Mouse (Mus musculus) forebrain, embryonic 11.5 days (tissue): ENCODE data around the gene Timp2. TPM values are rescaled to one million over a fixed set of nuclear protein-coding genes. Genes with fewer than 3 reads are reported as not detected.

ENCODE experiments used
- ATAC-seq: fragments of 200-750 bp; cut with Nextera tagmentation; replicated peaks from 2 replicates; pipeline ENCODE4 v1.8.0; 2017; ENCODE audit warnings: moderate TSS enrichment; ENCODE audit not compliant: low FRiP score
- DNase-seq: peaks from one replicate; pipeline ENCODE4 v3.0.0-alpha.2; 2017; ENCODE audit warnings: low spot score
- H3K27ac ChIP-seq: fragments of 300-500 bp; sonication (generic); 2 replicates; pipeline ENCODE4 v1.5.1; 2014; ENCODE audit warnings: low read depth, low read length
- H3K27me3 ChIP-seq: fragments of 300-500 bp; sonication (generic); 2 replicates; pipeline ENCODE4 v1.6.1; 2014; ENCODE audit warnings: mild to moderate bottlenecking, low read length, mixed read lengths; ENCODE audit not compliant: control insufficient read depth, insufficient read depth
- H3K36me3 ChIP-seq: fragments of 300-500 bp; sonication (generic); 2 replicates; pipeline ENCODE4 v1.6.1; 2014; ENCODE audit warnings: mild to moderate bottlenecking, low read length, moderate library complexity, mixed read lengths; ENCODE audit not compliant: control insufficient read depth, insufficient read depth
- H3K4me1 ChIP-seq: fragments of 300-500 bp; sonication (generic); replicated peaks from 2 replicates; pipeline ENCODE4 v1.6.1; 2014; ENCODE audit warnings: low read length, mixed read lengths; ENCODE audit not compliant: control insufficient read depth, insufficient read depth
- H3K4me2 ChIP-seq: fragments of 300-500 bp; sonication (generic); 2 replicates; pipeline ENCODE4 v1.6.1; 2014; ENCODE audit warnings: low read depth, mild to moderate bottlenecking, low read length, moderate library complexity, mixed read lengths; ENCODE audit not compliant: severe bottlenecking
- H3K4me3 ChIP-seq: fragments of 300-500 bp; sonication (generic); 2 replicates; pipeline ENCODE4 v1.5.1; 2014; ENCODE audit warnings: low read depth, low read length
- H3K9ac ChIP-seq: fragments of 300-500 bp; sonication (generic); 2 replicates; pipeline ENCODE4 v1.6.1; 2014; ENCODE audit warnings: low read length
- H3K9me3 ChIP-seq: fragments of 300-500 bp; sonication (generic); 2 replicates; pipeline ENCODE4 v1.6.1; 2016; ENCODE audit warnings: low read length, mixed read lengths; ENCODE audit not compliant: control insufficient read depth
- WGBS: fragments of 180-500 bp; shearing (Covaris S2); extraction: QIAGEN DNeasy Blood & Tissue Kit; methylation state at CpG from one replicate; pipeline ENCODE4 v1.1.7; 2014; 5-methylcytosine and 5-hydroxymethylcytosine counted together
- polyA plus RNA-seq: library from polyadenylated mRNA; unstranded; fragments of >200 nt; fragmentation: Nextera tagmentation; extraction: Ambion mirVana; gene quantifications from 2 replicates; pipeline ENCODE4 v1.2.1, GENCODE M21; 2014

Gene Timp2
- polyA plus RNA-seq, 1 experiment from 2014 or later: 48.0 TPM

GRCm38 (mm10) chr11:118375006-118375405 lies 19.5 kb upstream of the Timp2 start:
- Histone ChIP-seq H3K4me3 (no peak overlapping the region), H3K9me3 (no peaks in the 10 kb centered on the region), H3K27ac (no peak overlapping the region), H3K4me2 (no peak overlapping the region), H3K4me1 (no peaks in the 10 kb centered on the region), H3K27me3 (no peaks in the 10 kb centered on the region), H3K36me3 (no peaks in the 10 kb centered on the region), H3K9ac (no peak overlapping the region)
- DNase-seq (no peak), ATAC-seq (no peak)

GRCm38 (mm10) chr11:118374506-118374905 lies 19.0 kb upstream of the Timp2 start:
- Histone ChIP-seq H3K36me3 (no peaks in the 10 kb centered on the region), H3K4me2 (no peak overlapping the region), H3K4me1 (no peaks in the 10 kb centered on the region), H3K27ac (no peak overlapping the region), H3K4me3 (no peak overlapping the region), H3K9ac (no peak overlapping the region), H3K27me3 (no peaks in the 10 kb centered on the region), H3K9me3 (no peaks in the 10 kb centered on the region)
- ATAC-seq (no peak), DNase-seq (no peak)
- WGBS: 72% methylated on average over 5 of the region's 5 CpGs

DNA sequence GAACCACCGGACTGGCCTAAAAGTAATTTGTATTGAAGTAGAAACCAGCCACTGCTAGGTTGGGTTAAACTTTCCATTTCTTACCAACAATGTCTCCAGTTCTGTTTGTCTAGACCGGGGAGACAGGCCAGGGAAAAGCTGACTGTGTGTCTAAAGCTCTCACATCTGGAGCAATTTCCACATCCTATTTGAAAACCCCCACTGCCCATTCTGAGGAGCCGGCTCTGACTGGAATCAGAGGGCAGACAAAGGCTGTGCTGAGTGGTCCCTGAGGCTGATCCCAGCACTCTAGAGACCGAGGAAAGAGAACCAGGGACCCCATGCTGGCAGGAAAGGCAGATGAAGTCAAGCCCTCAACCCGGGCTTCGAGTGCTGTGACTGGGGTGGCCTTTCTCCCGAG lies 17.1 kb upstream of the Timp2 start:
- Histone ChIP-seq H3K27ac (no peak overlapping the region), H3K27me3 (no peaks in the 10 kb centered on the region), H3K36me3 (no peaks in the 10 kb centered on the region), H3K4me3 (no peak overlapping the region), H3K4me2 (no peak overlapping the region), H3K4me1 (no peaks in the 10 kb centered on the region), H3K9ac (no peak overlapping the region), H3K9me3 (no peaks in the 10 kb centered on the region)
- no peak for DNase-seq
- no peak for ATAC-seq
- 48% methylated on average over 7 of the region's 7 CpGs for WGBS

GRCm38 (mm10) chr11:118371876-118372275 lies 16.3 kb upstream of the Timp2 start:
- no peak overlapping the region for H3K9ac ChIP-seq
- H3K27ac ChIP-seq: no peak overlapping the region
- no peak overlapping the region for H3K4me3 ChIP-seq
- H3K36me3 ChIP-seq: no peaks in the 10 kb centered on the region
- H3K9me3 ChIP-seq: no peaks in the 10 kb centered on the region
- ATAC-seq (no peak), DNase-seq (no peak)
- H3K4me1 ChIP-seq: no peaks in the 10 kb centered on the region
- 85% methylated on average over 7 of the region's 7 CpGs for WGBS
- no peaks in the 10 kb centered on the region for H3K27me3 ChIP-seq
- no peak overlapping the region for H3K4me2 ChIP-seq

DNA sequence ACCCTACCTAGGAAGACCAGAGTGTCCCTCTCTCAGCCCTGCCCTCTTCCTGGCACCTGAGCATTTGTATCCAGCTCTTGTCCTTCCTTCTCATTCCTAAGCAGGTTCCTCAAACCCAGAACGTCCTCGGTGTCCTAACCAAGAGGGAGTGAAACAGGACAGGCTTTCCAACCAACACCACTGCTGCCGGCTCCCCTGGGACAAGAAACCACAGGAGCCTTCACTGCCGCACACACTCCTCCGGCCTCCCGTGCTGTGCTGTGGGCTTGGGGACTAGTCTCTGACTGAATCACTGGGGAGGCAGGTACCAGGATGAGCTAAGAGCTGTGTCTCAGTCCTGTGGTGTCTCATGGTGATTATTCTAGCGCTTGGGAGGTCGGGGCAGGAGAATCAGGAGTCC lies 14.1 kb upstream of the Timp2 start:
- H3K36me3 ChIP-seq: no peaks in the 10 kb centered on the region
- no peak overlapping the region for H3K9ac ChIP-seq
- H3K27ac ChIP-seq: no peak overlapping the region
- H3K27me3 ChIP-seq: no peaks in the 10 kb centered on the region
- H3K9me3 ChIP-seq: no peaks in the 10 kb centered on the region
- H3K4me3 ChIP-seq: no peak overlapping the region
- ATAC-seq: no peak
- H3K4me1 ChIP-seq: no peaks in the 10 kb centered on the region
- 78% methylated on average over 8 of the region's 8 CpGs for WGBS
- no peak for DNase-seq
- no peak overlapping the region for H3K4me2 ChIP-seq

DNA sequence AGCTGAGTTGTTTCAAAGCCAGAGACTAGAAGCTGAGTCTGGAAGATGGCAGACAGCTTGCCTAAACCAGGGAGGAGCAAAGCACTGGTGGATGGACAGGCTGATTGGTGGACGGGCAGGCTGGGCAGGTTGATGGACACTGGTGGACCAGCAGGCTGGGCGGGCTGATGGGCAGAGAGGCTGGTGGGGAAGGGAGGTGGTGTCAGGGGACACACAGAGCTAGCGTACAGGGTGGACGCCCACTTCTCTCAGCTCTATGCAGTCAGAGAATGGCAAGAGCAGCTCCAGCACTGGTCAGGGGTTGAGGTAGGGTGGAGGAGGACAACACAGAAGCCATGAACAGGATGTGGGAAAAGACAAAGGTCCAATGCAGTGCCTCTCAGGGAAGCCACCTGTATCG lies 13.7 kb upstream of the Timp2 start:
- WGBS: 87% methylated on average over 5 of the region's 5 CpGs
- no peak overlapping the region for H3K9ac ChIP-seq
- ATAC-seq: no peak

GRCm38 (mm10) chr11:118368330-118368729 lies 12.8 kb upstream of the Timp2 start:
- no peaks in the 10 kb centered on the region for H3K4me1 ChIP-seq
- 62% methylated on average over 3 of the region's 3 CpGs for WGBS
- H3K36me3 ChIP-seq: no peaks in the 10 kb centered on the region
- H3K4me3 ChIP-seq: no peak overlapping the region
- H3K9me3 ChIP-seq: no peaks in the 10 kb centered on the region
- ATAC-seq: no peak
- no peak for DNase-seq
- H3K27me3 ChIP-seq: no peaks in the 10 kb centered on the region
- no peak overlapping the region for H3K27ac ChIP-seq
- no peak overlapping the region for H3K4me2 ChIP-seq
- no peak overlapping the region for H3K9ac ChIP-seq

More for the DNA sequence above, 13.7 kb upstream of the Timp2 start:
- Histone ChIP-seq H3K27ac (no peak overlapping the region), H3K4me1 (no peaks in the 10 kb centered on the region), H3K4me3 (no peak overlapping the region), H3K9me3 (no peaks in the 10 kb centered on the region), H3K36me3 (no peaks in the 10 kb centered on the region), H3K4me2 (no peak overlapping the region), H3K27me3 (no peaks in the 10 kb centered on the region)
- no peak for DNase-seq

DNA sequence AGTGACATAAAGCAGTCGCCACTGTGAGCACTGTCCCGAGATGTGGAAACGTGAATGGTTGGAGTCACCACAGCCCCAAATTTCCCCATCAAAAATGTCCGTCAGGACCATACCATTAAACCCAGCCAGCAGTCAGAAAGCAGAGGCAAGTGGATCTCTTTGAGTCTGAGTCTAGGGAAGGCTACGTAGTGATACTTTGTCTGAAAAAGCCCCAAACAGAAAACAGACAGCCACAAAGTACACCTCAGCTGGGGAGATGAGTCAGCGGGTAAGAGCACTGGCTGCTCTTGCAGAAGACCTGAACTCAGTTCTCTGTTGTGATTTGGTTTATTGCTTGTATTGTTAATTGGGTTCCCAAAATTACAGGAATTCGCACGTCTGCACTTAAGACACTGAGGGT lies 11.0 kb upstream of the Timp2 start:
- Histone ChIP-seq H3K27me3 (no peaks in the 10 kb centered on the region), H3K27ac (no peak overlapping the region), H3K4me3 (no peak overlapping the region), H3K36me3 (no peaks in the 10 kb centered on the region), H3K9ac (no peak overlapping the region), H3K4me1 (peaks cover 4% of the 10 kb centered on the region; the same call in 1 of the 2 replicates), H3K9me3 (no peaks in the 10 kb centered on the region), H3K4me2 (no peak overlapping the region)
- 77% methylated on average over 8 of the region's 8 CpGs for WGBS
- ATAC-seq (no peak), DNase-seq (no peak)

GRCm38 (mm10) chr11:118366108-118366507 lies 10.6 kb upstream of the Timp2 start:
- 75% methylated on average over 3 of the region's 3 CpGs for WGBS
- no peak for DNase-seq

More at GRCm38 (mm10) chr11:118366108-118366507, 10.6 kb upstream of the Timp2 start:
- Histone ChIP-seq H3K4me3 (no peak overlapping the region), H3K27ac (no peak overlapping the region), H3K4me2 (no peak overlapping the region), H3K4me1 (peaks cover 4% of the 10 kb centered on the region; the same call in 1 of the 2 replicates), H3K9me3 (no peaks in the 10 kb centered on the region), H3K27me3 (no peaks in the 10 kb centered on the region), H3K36me3 (no peaks in the 10 kb centered on the region), H3K9ac (no peak overlapping the region)
- no peak for ATAC-seq
